Mouse (Mus musculus): ENCODE measurements around the gene Smyd3. TPM values are rescaled to one million over a fixed set of nuclear protein-coding genes. Genes with fewer than 3 reads are reported as not detected.
A peak's percentile ranks its signal among the peaks of the same experiment; 100 is the strongest.

The Smyd3 gene
- polyA plus RNA-seq, 1 experiment from 2014 or later: 22.1 TPM

DNA sequence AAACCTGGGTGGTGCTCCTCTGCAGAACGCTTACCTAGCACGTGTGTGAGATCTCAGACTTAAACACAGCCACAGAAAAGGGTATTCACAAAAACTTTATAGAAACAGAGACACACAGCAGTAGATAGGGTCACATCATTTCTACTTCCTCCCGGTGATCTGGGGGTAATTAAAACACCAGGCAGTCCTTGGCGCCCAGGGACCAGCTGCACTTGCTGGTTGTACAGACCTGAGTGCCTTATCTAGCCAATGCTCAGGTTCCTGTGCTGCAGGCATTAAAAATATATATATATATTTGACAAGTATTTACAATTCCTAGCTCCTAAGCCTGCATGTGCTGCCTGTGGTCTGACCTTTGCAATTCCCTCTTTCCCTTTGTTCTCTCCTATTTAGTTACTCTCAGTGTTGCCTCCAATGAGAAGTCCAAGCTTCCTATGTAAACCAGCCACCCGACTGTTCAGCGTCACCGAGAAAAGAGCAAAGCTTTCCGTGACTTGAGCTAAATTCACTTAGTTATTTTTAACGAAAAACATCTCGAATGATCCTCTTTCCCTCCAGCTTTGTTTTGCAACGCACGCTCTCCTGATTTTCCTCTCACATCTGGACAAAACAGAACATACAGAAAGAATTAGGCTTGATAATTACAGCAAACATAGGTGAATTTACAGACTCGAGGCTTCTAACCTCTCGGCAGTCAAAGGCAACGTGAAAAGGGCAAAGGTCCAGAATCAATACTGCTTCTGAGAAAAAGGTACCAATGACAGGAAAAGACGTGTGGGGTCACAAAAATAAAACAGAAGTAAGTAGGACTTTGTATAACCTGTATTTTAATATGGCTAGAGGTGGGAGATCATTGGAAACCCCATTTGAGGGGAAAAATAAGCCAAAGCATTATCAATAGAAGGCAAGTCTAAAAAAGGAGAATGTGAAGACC is 409.8 kb downstream of the Smyd3 start:
- H3K27ac ChIP-seq: no peak overlapping the region
- H3K36me3 ChIP-seq: no peaks in the 10 kb centered on the region
- no peaks in the 10 kb centered on the region for H3K27me3 ChIP-seq
- H3K4me2 ChIP-seq (replicated peaks): 0 out of 2 replicates have a peak overlapping the region, but pooled peaks have one; percentile 15
- ATAC-seq (ENCODE audit: low FRiP score, low read depth): no peak
- H3K9me3 ChIP-seq: no peaks in the 10 kb centered on the region
- H3K4me3 ChIP-seq: no peak overlapping the region
- 18% methylated on average over 16 of the region's 16 CpGs for WGBS
- peaks cover 35% of the 10 kb centered on the region for H3K4me1 ChIP-seq
- no peak overlapping the region; the same call in 1 of the 2 replicates for H3K9ac ChIP-seq

DNA sequence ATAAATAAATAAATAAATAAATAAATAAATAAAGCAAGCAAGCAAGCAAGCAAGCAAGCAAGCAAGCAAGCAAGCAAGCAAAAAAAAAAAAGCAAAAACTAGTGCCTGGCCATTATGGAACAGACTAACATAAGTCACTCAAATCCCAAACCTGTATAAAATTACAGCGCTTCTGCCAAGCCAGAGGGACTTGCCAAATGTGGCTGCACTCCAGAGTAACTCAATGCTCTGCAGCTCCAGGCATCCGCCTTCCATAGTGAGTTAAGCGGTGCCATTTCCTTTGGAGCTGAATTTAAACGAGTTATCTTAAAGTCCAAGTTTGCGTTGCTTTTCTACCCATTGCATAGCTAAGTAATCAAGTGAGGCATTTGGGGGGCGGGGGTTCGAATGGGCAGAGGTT is 410.6 kb downstream of the Smyd3 start:
- peak; percentile 85; the same call in 1 of the 2 replicates for ATAC-seq (ENCODE audit: low FRiP score, low read depth)
- Histone ChIP-seq H3K4me1 (peaks cover 35% of the 10 kb centered on the region), H3K27ac (no peak overlapping the region), H3K9ac (no peak overlapping the region), H3K9me3 (no peaks in the 10 kb centered on the region), H3K4me2 (replicated peaks) (no peak overlapping the region), H3K27me3 (no peaks in the 10 kb centered on the region), H3K36me3 (no peaks in the 10 kb centered on the region), H3K4me3 (no peak overlapping the region)
- WGBS: 24% methylated on average over 7 of the region's 7 CpGs

DNA sequence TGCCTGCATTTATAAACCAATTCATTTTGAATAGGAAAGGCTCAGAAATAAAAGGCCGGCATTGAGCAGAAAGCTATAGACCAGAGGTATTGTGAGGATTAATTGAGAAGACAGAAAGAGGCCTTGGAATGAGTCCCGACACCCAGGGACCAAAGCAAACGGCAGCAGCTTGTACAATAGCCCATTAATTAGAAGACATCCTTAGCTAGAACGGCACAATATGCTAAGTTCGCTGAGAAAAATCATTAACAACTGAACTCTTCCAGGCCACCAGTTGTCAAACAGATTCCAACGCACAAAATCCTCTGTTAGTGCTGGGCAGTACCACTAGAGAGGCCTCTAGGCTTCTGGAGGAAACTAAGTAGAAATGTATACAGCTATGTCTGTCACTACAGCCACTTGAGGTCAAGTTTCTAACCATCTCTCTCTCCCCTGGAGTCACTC is 411.1 kb downstream of the Smyd3 start:
- Histone ChIP-seq H3K4me2 (replicated peaks) (no peak overlapping the region), H3K27me3 (no peaks in the 10 kb centered on the region), H3K36me3 (no peaks in the 10 kb centered on the region), H3K9me3 (no peaks in the 10 kb centered on the region), H3K4me1 (peaks cover 35% of the 10 kb centered on the region), H3K4me3 (no peak overlapping the region), H3K27ac (peak overlapping the region; percentile 44; the same call in 1 of the 2 replicates), H3K9ac (no peak overlapping the region)
- ATAC-seq (ENCODE audit: low FRiP score, low read depth): peak; percentile 25; the same call in 1 of the 2 replicates
- 53% methylated on average over 6 of the region's 6 CpGs for WGBS

DNA sequence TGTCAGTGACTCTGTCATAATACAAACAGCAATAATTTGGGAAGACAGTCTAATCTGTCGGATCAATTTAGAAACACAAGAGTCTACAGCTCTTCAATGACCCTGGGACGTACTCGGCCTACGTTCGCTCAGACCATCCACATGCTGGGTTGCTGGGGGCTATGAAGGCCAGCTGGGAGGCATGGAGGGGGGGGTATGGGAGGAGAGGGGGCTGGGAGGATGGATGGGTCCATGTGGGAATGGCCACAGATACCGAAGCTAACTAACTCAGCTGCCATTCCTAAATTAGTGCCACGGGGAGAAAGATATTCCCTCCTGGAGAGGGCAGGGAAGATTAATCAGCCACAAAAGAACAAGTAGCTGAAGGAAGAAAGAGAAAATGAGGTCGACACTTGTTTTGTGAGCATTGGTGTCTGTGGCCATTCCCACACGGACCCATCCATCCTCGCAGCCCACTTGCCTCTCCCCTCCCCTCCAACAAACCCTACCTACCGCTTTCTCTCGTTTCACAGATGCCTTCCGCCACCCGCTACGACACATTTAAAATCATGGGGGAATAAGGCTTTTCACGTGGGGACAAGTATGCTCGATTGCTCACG is 411.6 kb downstream of the Smyd3 start:
- no peak overlapping the region for H3K4me3 ChIP-seq
- no peak overlapping the region for H3K9ac ChIP-seq
- no peak for ATAC-seq (ENCODE audit: low FRiP score, low read depth)
- H3K27ac ChIP-seq: no peak overlapping the region
- no peaks in the 10 kb centered on the region for H3K9me3 ChIP-seq
- peaks cover 39% of the 10 kb centered on the region for H3K4me1 ChIP-seq
- H3K27me3 ChIP-seq: no peaks in the 10 kb centered on the region
- no peak overlapping the region for H3K4me2 ChIP-seq (replicated peaks)
- whole genome bisulfite sequencing: 75% methylated on average over 18 of the region's 18 CpGs
- no peaks in the 10 kb centered on the region for H3K36me3 ChIP-seq

DNA sequence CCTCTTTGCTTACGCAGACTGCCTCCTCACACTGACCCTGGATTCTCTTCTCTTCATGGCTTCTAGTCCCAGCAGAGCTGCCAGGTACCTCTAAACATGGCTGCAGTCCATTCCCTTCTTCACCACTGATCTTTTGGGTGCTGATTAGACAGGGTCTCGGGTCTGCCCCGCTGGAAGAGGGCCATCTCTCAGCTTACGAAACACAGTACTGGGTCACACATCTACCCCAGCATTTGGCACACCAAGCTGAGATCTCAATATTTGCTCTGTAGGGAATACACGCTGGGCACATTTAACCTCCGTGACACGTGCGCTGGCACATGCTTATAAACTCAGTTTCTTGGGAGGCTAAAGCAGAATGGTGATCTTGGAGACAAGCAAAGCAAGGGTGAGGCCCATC is 413.4 kb downstream of the Smyd3 start:
- H3K4me3 ChIP-seq: no peak overlapping the region
- H3K27me3 ChIP-seq: no peaks in the 10 kb centered on the region
- no peak for ATAC-seq (ENCODE audit: low FRiP score, low read depth)
- no peak overlapping the region for H3K9ac ChIP-seq
- 95% methylated on average over 8 of the region's 8 CpGs for WGBS
- no peaks in the 10 kb centered on the region for H3K36me3 ChIP-seq
- peaks cover 45% of the 10 kb centered on the region for H3K4me1 ChIP-seq
- no peak overlapping the region for H3K4me2 ChIP-seq (replicated peaks)
- no peak overlapping the region for H3K27ac ChIP-seq
- H3K9me3 ChIP-seq: no peaks in the 10 kb centered on the region

- H3K27ac ChIP-seq: peak overlapping the region; percentile 64; the same call in 1 of the 2 replicates
- peaks cover 69% of the 10 kb centered on the region for H3K4me1 ChIP-seq
- no peaks in the 10 kb centered on the region for H3K9me3 ChIP-seq
- ATAC-seq (ENCODE audit: low FRiP score, low read depth): peak; percentile 82
- H3K4me3 ChIP-seq: 0 out of 2 replicates have a peak overlapping the region, but pooled peaks have one; percentile 7
- no peaks in the 10 kb centered on the region for H3K36me3 ChIP-seq
- no peak overlapping the region for H3K9ac ChIP-seq
- H3K4me2 ChIP-seq (replicated peaks): peak overlapping the region; percentile 55
- H3K27me3 ChIP-seq: peaks cover 10% of the 10 kb centered on the region; the same call in 1 of the 2 replicates
- 10% methylated on average over 8 of the region's 8 CpGs for WGBS
Observed at GRCm38 (mm10) chr1:179096993-179097392, 420.8 kb downstream of the Smyd3 start.

DNA sequence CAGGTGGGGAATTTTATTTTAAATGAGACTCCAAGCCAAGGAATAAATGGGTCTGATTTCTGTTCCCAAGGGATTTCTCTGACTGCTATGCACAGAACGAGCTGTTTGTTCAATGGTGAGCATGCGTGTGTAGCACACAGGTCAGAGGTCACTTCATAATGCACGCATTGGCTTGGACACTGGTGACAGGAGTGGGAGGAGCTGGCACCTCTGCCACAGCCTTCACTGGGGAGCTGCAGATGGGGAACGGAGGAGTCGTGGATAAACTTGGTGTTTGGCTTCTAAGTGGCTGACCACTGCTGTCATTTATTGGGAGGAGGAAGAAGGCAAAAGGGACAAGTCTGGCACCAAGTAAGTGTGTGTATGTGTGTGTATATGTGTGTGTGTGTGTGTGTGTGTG is 421.5 kb downstream of the Smyd3 start:
- peak overlapping the region; percentile 64 for H3K27ac ChIP-seq
- no peaks in the 10 kb centered on the region for H3K9me3 ChIP-seq
- no peaks in the 10 kb centered on the region for H3K36me3 ChIP-seq
- no peak overlapping the region for H3K4me3 ChIP-seq
- H3K4me1 ChIP-seq: peaks cover 73% of the 10 kb centered on the region
- ATAC-seq (ENCODE audit: low FRiP score, low read depth): no peak
- WGBS: 15% methylated on average over 5 of the region's 5 CpGs
- H3K4me2 ChIP-seq (replicated peaks): peak overlapping the region; percentile 55
- 0 out of 2 replicates have a peak overlapping the region, but pooled peaks have one; percentile 39 for H3K9ac ChIP-seq
- peaks cover 10% of the 10 kb centered on the region; the same call in 1 of the 2 replicates for H3K27me3 ChIP-seq

DNA sequence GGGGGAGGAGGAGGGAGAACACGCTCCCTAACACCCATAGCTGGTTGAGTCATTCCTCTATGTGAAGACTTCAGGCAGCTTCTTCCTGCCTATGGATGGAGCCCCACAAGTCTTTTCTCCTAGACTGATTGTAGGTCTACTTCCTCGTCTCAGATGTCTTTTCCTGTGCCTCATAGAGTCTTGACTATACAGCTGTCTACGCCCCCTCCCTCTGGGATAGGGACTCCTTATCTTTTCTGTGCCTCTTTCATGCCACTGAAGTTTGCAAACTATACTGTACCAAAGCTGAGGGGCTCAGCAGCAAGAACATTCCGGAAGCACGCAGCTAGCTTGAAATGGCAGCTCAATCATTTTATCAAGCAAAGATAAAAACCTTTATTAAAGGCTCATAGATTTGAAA is 428.7 kb downstream of the Smyd3 start:
- ATAC-seq (ENCODE audit: low FRiP score, low read depth): no peak
- H3K4me3 ChIP-seq: no peak overlapping the region
- H3K9me3 ChIP-seq: 0 out of 2 replicates have a peak, but pooled peaks cover 6% of the 10 kb centered on the region
- peaks cover 10% of the 10 kb centered on the region; the same call in 1 of the 2 replicates for H3K27me3 ChIP-seq
- H3K27ac ChIP-seq: no peak overlapping the region
- H3K4me2 ChIP-seq (replicated peaks): no peak overlapping the region
- H3K4me1 ChIP-seq: peaks cover 31% of the 10 kb centered on the region
- 86% methylated on average over 5 of the region's 5 CpGs for WGBS
- H3K9ac ChIP-seq: no peak overlapping the region
- 0 out of 2 replicates have a peak, but pooled peaks cover 5% of the 10 kb centered on the region for H3K36me3 ChIP-seq

GRCm38 (mm10) chr1:179087033-179087998 is 430.5 kb downstream of the Smyd3 start:
- no peak overlapping the region for H3K9ac ChIP-seq
- 0 out of 2 replicates have a peak, but pooled peaks cover 5% of the 10 kb centered on the region for H3K36me3 ChIP-seq
- H3K4me1 ChIP-seq: peaks cover 35% of the 10 kb centered on the region
- no peak overlapping the region for H3K27ac ChIP-seq
- no peaks in the 10 kb centered on the region for H3K27me3 ChIP-seq
- H3K4me2 ChIP-seq (replicated peaks): no peak overlapping the region
- H3K4me3 ChIP-seq: no peak overlapping the region
- ATAC-seq (ENCODE audit: low FRiP score, low read depth): no peak
- WGBS: 42% methylated on average over 6 of the region's 6 CpGs
- 0 out of 2 replicates have a peak, but pooled peaks cover 6% of the 10 kb centered on the region for H3K9me3 ChIP-seq

DNA sequence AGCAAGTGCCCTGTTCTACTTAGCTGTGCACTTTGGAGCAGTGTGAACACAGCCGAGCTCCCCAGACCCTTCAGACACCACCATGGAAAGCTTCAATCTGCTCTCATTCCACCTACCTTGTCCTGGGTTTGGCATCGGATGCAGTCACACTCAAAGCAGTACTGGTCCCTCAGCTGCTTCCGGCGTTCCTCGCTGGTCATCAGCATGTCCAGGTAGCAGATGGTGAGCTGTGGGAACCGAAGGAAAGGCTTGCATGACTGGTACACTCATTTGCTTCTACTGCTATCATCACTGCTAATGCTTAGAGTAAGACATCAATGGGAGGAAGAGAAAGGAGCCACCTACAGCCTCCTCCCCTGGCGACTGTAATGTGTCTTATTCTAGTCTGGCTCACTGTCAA is 431.6 kb downstream of the Smyd3 start:
- Histone ChIP-seq H3K36me3 (0 out of 2 replicates have a peak, but pooled peaks cover 5% of the 10 kb centered on the region), H3K27me3 (no peaks in the 10 kb centered on the region), H3K9ac (no peak overlapping the region), H3K4me2 (replicated peaks) (no peak overlapping the region), H3K4me1 (peaks cover 25% of the 10 kb centered on the region), H3K9me3 (0 out of 2 replicates have a peak, but pooled peaks cover 6% of the 10 kb centered on the region), H3K4me3 (no peak overlapping the region), H3K27ac (no peak overlapping the region)
- 85% methylated on average over 7 of the region's 7 CpGs for WGBS
- no peak for ATAC-seq (ENCODE audit: low FRiP score, low read depth)

GRCm38 (mm10) chr1:179083098-179083497 is 434.7 kb downstream of the Smyd3 start:
- 17% methylated on average over 5 of the region's 5 CpGs for WGBS

More at GRCm38 (mm10) chr1:179083098-179083497, 434.7 kb downstream of the Smyd3 start:
- H3K4me1 ChIP-seq: peaks cover 29% of the 10 kb centered on the region
- H3K9me3 ChIP-seq: 0 out of 2 replicates have a peak, but pooled peaks cover 6% of the 10 kb centered on the region
- no peak for ATAC-seq (ENCODE audit: low FRiP score, low read depth)
- no peak overlapping the region; the same call in 1 of the 2 replicates for H3K27ac ChIP-seq
- 0 out of 2 replicates have a peak, but pooled peaks cover 5% of the 10 kb centered on the region for H3K36me3 ChIP-seq
- H3K4me2 ChIP-seq (replicated peaks): no peak overlapping the region
- no peak overlapping the region for H3K9ac ChIP-seq
- no peaks in the 10 kb centered on the region for H3K27me3 ChIP-seq
- H3K4me3 ChIP-seq: no peak overlapping the region
